Mouse (Mus musculus) kidney, postnatal 0 days (tissue): ENCODE measurements around the gene Hba-a1. TPM values are rescaled to one million over a fixed set of nuclear protein-coding genes. Genes with fewer than 3 reads are reported as not detected.
"Not testable (repeated sequence)": the region's sequence is repeated elsewhere in the genome, so short reads cannot be mapped to it uniquely, and the experiment has no call there.

Experiments used
- ATAC-seq: fragments of 200-750 bp; cut with Nextera tagmentation; replicated peaks from 2 replicates; pipeline ENCODE4 v1.8.0; 2017; ENCODE audit warnings: low read depth, moderate number of reproducible peaks, moderate TSS enrichment, moderate library complexity; ENCODE audit not compliant: low FRiP score
- DNase-seq: peaks from one replicate; pipeline ENCODE4 v3.0.0-alpha.2; 2016; ENCODE audit warnings: low spot score
- H3K27ac ChIP-seq: fragments of 300-500 bp; sonication (generic); 2 replicates; pipeline ENCODE4 v1.5.1; 2014; ENCODE audit warnings: mild to moderate bottlenecking
- H3K27me3 ChIP-seq: fragments of 300-500 bp; sonication (generic); 2 replicates; pipeline ENCODE4 v1.6.1; 2014; ENCODE audit warnings: low read length, mixed read lengths; ENCODE audit not compliant: insufficient read depth
- H3K36me3 ChIP-seq: fragments of 300-500 bp; sonication (generic); 2 replicates; pipeline ENCODE4 v1.6.1; 2014; ENCODE audit warnings: low read length, mixed read lengths; ENCODE audit not compliant: insufficient read depth
- H3K4me1 ChIP-seq: fragments of 300-500 bp; sonication (generic); replicated peaks from 2 replicates; pipeline ENCODE4 v1.6.1; 2014; ENCODE audit warnings: antibody characterized with exemption, low read length, mixed read lengths; ENCODE audit not compliant: insufficient read depth
- H3K4me2 ChIP-seq: fragments of 300-500 bp; sonication (generic); 2 replicates; pipeline ENCODE4 v1.6.1; 2014; ENCODE audit warnings: mild to moderate bottlenecking, low read length, moderate library complexity, mixed read lengths
- H3K4me3 ChIP-seq: fragments of 300-500 bp; sonication (generic); replicated peaks from 2 replicates; pipeline ENCODE4 v1.5.1; 2014; ENCODE audit warnings: low read depth, low read length
- H3K9ac ChIP-seq: fragments of 300-500 bp; sonication (generic); 2 replicates; pipeline ENCODE4 v1.6.1; 2014; ENCODE audit warnings: low read depth, low read length
- H3K9me3 ChIP-seq: fragments of 300-500 bp; sonication (generic); replicated peaks from 2 replicates; pipeline ENCODE4 v1.6.1; 2016; ENCODE audit warnings: low read length, inconsistent platforms, mixed read lengths
- CTCF ChIP-seq: IDR thresholded peaks from 2 replicates; pipeline ENCODE4 v1.5.1; 2016; ENCODE audit warnings: antibody characterized with exemption, low read depth, mild to moderate bottlenecking, moderate library complexity
- WGBS: fragments of 180-500 bp; shearing (Covaris S2); extraction: QIAGEN DNeasy Blood & Tissue Kit; methylation state at CpG from one replicate; pipeline ENCODE4 v1.1.7; 2014; 5-methylcytosine and 5-hydroxymethylcytosine counted together
- polyA plus RNA-seq: library from polyadenylated mRNA; unstranded; fragments of >200 nt; fragmentation: Nextera tagmentation; extraction: Ambion mirVana; gene quantifications from 2 replicates; pipeline ENCODE4 v1.2.1, GENCODE M21; 2015

Gene Hba-a1
- polyA plus RNA-seq, 1 experiment from 2014 or later = 1,027 TPM

DNA sequence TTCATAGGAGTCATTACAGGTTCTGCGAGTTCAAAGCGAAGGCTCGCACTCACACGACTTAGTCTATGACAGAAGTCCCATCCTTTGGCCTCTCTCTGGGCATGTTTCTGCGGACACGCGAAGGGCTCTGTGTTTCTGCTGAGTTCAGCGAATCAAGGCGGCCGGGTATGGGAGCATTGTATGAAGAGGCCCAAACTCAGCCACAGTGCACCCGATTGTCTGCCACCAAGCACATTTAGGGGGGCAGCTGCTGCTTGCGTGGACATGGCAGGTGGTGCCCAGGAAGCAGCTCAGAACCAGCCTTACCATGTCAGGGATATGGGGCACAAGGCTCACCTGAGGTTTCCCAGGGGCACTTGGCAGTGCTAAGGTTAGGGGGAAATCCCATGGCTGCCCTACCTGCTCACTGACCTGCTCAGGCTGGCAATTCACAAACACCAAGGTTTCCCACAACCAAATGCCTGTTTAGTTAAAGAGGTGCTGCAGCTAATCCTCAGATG, 4.8 kb upstream of the Hba-a1 start:
- DNase-seq (no peak), ATAC-seq (no peak)
- no peak for TF ChIP-seq CTCF
- Histone ChIP-seq H3K36me3 (no peaks in the 10 kb centered on the region), H3K27me3 (no peaks in the 10 kb centered on the region), H3K9ac (no peak overlapping the region), H3K27ac (no peak overlapping the region), H3K9me3 (no peaks in the 10 kb centered on the region), H3K4me1 (no peaks in the 10 kb centered on the region), H3K4me2 (no peak overlapping the region), H3K4me3 (no peak overlapping the region)
- WGBS = 86% methylated on average over 12 of the region's 12 CpGs

DNA sequence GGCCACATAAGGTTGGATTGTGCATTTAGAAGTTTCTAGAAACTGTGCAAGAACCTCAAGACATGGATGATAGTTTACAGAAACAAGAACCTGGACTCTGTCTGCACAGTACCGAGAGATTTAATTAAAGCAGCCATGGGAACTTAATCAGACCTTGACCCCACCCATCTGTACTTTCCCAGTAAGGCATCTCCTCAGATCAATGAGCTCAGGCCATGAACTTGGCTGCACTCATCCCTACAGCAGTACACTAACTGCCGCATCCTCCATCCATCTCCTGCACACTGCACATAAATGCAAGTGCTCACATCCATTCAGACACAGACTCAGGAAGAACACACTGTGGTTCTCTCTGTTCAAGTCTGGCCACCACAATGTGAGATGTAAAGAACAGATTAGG, 2.7 kb upstream of the Hba-a1 start:
- 38% methylated on average over 2 of the region's 2 CpGs for WGBS

DNA sequence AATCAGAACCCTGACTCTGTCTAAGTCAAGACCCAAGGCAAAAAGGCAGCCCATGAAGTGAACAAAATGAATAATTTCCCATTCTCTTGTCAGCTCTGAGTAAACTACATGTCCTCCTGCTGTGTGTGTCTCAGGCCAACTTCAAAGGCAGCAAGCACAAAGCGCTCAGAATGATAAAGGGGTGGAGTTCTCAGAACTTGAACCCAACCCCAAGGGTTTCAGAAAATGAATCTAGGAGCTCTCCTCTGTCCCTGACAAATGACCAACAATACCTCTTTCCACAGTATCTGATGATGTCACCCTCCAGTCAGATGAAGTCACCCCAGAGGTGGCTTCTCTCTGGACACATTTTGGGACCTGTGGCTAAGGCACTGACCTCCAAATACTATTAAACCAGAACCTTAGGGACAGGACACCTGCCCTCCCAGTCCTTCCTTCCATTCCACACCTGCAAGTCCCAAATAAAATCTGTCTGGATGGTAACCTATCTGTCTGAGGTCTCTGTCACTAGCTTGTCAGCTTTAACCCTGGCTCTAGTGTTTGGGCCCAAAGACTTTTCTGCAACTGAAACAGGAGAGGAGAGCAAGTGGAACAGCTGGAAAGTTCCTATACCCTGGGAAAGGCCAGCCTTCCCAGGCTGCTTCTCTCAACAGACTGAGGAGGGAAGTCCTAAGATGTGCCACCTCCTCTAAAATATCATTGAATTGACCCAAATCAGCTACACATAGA, 1.7 kb upstream of the Hba-a1 start:
- Histone ChIP-seq H3K27me3 (no peaks in the 10 kb centered on the region), H3K4me3 (no peak overlapping the region), H3K4me1 (no peaks in the 10 kb centered on the region), H3K9me3 (no peaks in the 10 kb centered on the region), H3K36me3 (no peaks in the 10 kb centered on the region), H3K9ac (no peak overlapping the region), H3K27ac (no peak overlapping the region), H3K4me2 (no peak overlapping the region)
- no peak for TF ChIP-seq CTCF
- no peak for ATAC-seq
- no peak for DNase-seq
- 89% methylated on average over 1 of the region's 1 CpGs for WGBS

More for the DNA sequence above, 2.7 kb upstream of the Hba-a1 start:
- DNase-seq (no peak), ATAC-seq (no peak)
- no peaks in the 10 kb centered on the region for H3K27me3 ChIP-seq
- no peak overlapping the region for H3K4me3 ChIP-seq
- H3K36me3 ChIP-seq = no peaks in the 10 kb centered on the region
- H3K9me3 ChIP-seq = no peaks in the 10 kb centered on the region
- H3K27ac ChIP-seq = no peak overlapping the region
- no peaks in the 10 kb centered on the region for H3K4me1 ChIP-seq
- TF ChIP-seq CTCF = no peak
- H3K4me2 ChIP-seq = no peak overlapping the region
- no peak overlapping the region for H3K9ac ChIP-seq

DNA sequence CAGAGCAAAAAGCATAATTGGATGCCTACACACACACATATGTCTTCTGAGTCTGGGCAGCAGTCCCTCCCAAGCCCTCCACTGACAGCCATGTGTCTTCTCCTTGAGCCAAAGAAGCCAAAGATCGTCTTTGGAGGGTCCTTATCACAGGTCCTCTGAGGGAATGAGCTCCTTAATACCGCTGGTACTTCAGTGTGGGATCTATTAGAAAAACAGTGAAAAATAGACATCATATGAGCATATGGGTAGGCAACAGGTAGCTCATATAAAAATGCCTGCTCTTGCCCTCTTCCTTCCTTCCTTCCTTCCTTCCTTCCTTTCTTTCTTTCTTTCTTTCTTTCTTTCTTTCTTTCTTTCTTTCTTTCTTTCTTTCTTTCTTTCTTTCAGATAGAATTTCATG, 1.3 kb downstream of the Hba-a1 start:
- not testable (repeated sequence) for H3K27ac ChIP-seq, H3K9ac ChIP-seq, ATAC-seq, H3K4me3 ChIP-seq, H3K27me3 ChIP-seq, H3K4me1 ChIP-seq, DNase-seq, H3K36me3 ChIP-seq, H3K4me2 ChIP-seq, H3K9me3 ChIP-seq
- 55% methylated on average over 2 of the region's 2 CpGs for WGBS

DNA sequence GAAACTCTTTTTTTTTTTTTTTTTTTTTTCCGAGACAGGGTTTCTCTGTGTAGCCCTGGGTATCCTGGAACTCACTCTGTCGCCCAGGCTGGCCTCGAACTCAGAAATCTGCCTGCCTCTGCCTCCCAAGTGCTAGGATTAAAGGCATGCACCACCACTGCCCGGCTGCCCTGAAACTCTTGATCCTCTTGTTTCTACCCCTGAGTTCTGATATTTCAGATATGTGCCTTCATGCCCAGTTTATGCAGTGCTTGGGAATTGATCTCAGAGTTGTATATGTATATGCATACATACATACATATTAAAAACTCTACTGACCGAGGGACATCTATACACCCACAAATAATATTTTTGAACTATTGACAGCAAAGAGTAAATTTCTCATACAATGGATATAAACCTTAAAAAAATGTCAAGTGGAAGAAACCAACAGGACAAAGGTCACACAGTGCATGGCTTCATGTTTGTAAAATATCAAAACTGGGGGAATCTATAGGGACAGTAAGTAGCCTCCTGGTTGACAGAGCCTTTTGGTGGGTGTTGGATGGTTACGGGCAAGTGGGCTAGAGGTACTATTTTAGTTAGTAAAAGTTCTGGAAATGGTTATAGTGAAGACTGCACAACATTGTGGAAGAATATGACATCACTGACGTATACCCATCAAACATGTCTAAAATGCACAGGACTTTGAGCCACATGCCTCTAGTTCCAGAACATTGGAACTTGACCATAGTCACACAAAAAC, 1.9 kb downstream of the Hba-a1 start:
- ATAC-seq (no peak), DNase-seq (no peak)
- WGBS = 85% methylated on average over 7 of the region's 7 CpGs
- Histone ChIP-seq H3K4me3 (no peak overlapping the region), H3K9me3 (no peaks in the 10 kb centered on the region), H3K27ac (no peak overlapping the region), H3K4me1 (no peaks in the 10 kb centered on the region), H3K4me2 (no peak overlapping the region), H3K36me3 (no peaks in the 10 kb centered on the region), H3K9ac (no peak overlapping the region), H3K27me3 (no peaks in the 10 kb centered on the region)
- no peak for TF ChIP-seq CTCF

DNA sequence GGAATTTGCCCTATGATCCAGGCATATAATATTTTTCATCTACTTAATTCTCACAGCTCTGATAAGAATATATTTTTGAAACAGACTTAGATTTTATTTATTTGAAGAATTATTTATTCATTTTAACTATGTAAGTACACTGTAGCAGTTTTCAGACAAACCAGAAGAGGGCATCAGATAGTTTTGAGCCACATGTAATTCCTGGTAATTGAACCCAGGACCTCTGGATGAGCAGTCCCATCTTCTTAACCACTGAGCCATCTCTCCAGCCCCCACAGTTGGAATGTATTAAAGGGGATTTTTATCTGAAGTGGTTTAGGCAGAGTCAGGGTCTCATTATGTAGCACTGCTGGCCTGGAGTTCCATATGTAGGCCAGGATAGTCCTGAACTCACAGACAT, 2.6 kb downstream of the Hba-a1 start:
- H3K36me3 ChIP-seq, ATAC-seq, H3K4me3 ChIP-seq, H3K27me3 ChIP-seq, H3K9me3 ChIP-seq, DNase-seq, H3K4me2 ChIP-seq, H3K27ac ChIP-seq, H3K9ac ChIP-seq, H3K4me1 ChIP-seq: not testable (repeated sequence)
